Mouse (Mus musculus) stomach, postnatal 0 days (tissue): ENCODE measurements around the gene Fam76a. TPM values are rescaled to one million over a fixed set of nuclear protein-coding genes. Genes with fewer than 3 reads are reported as not detected.

ENCODE experiments used
- ATAC-seq: fragments of 200-750 bp; cut with Nextera tagmentation; 2 replicates; pipeline ENCODE4 v1.8.0; 2017; ENCODE audit not compliant: low FRiP score, low TSS enrichment
- DNase-seq: peaks from one replicate; pipeline ENCODE4 v3.0.0-alpha.2; 2016; ENCODE audit warnings: low spot score
- H3K27ac ChIP-seq: fragments of 300-500 bp; sonication (generic); replicated peaks from 2 replicates; pipeline ENCODE4 v1.5.1; 2014; ENCODE audit warnings: mild to moderate bottlenecking, control low read depth
- H3K27me3 ChIP-seq: fragments of 300-500 bp; sonication (generic); 2 replicates; pipeline ENCODE4 v1.6.1; 2014; ENCODE audit warnings: low read length; ENCODE audit not compliant: control insufficient read depth, insufficient read depth
- H3K36me3 ChIP-seq: fragments of 300-500 bp; sonication (generic); 2 replicates; pipeline ENCODE4 v1.6.1; 2014; ENCODE audit warnings: low read length, mixed read lengths; ENCODE audit not compliant: control insufficient read depth, insufficient read depth
- H3K4me1 ChIP-seq: fragments of 300-500 bp; sonication (generic); replicated peaks from 2 replicates; pipeline ENCODE4 v1.6.1; 2014; ENCODE audit warnings: antibody characterized with exemption; ENCODE audit not compliant: control insufficient read depth, insufficient read depth
- H3K4me2 ChIP-seq: fragments of 300-500 bp; sonication (generic); replicated peaks from 2 replicates; pipeline ENCODE4 v1.6.1; 2014; ENCODE audit warnings: low read depth, mild to moderate bottlenecking, control low read depth, moderate library complexity
- H3K4me3 ChIP-seq: fragments of 300-500 bp; sonication (generic); 2 replicates; pipeline ENCODE4 v1.5.1; 2014; ENCODE audit warnings: low read depth, low read length, control low read depth
- H3K9ac ChIP-seq: fragments of 300-500 bp; sonication (generic); 2 replicates; pipeline ENCODE4 v1.6.1; 2014; ENCODE audit warnings: mild to moderate bottlenecking, low read length, control low read depth, mixed read lengths
- H3K9me3 ChIP-seq: fragments of 300-500 bp; sonication (generic); 2 replicates; pipeline ENCODE4 v1.6.1; 2016; ENCODE audit warnings: low read length; ENCODE audit not compliant: control insufficient read depth
- CTCF ChIP-seq: IDR thresholded peaks from 2 replicates; pipeline ENCODE4 v1.5.1; 2016; ENCODE audit warnings: antibody characterized with exemption, low read depth, mild to moderate bottlenecking, moderate library complexity
- EP300 ChIP-seq: optimal IDR thresholded peaks from 2 replicates; pipeline ENCODE3; 2016; ENCODE audit warnings: antibody characterized with exemption
- WGBS: fragments of 180-500 bp; shearing (Covaris S2); extraction: QIAGEN DNeasy Blood & Tissue Kit; methylation state at CpG from one replicate; pipeline ENCODE4 v1.1.7; 2014; 5-methylcytosine and 5-hydroxymethylcytosine counted together
- polyA plus RNA-seq: library from polyadenylated mRNA; unstranded; fragments of >200 nt; fragmentation: Nextera tagmentation; extraction: Ambion mirVana; gene quantifications from 2 replicates; pipeline ENCODE4 v1.2.1, GENCODE M21; 2015

The Fam76a gene
- polyA plus RNA-seq, 1 experiment from 2014 or later: 34.3 TPM

DNA sequence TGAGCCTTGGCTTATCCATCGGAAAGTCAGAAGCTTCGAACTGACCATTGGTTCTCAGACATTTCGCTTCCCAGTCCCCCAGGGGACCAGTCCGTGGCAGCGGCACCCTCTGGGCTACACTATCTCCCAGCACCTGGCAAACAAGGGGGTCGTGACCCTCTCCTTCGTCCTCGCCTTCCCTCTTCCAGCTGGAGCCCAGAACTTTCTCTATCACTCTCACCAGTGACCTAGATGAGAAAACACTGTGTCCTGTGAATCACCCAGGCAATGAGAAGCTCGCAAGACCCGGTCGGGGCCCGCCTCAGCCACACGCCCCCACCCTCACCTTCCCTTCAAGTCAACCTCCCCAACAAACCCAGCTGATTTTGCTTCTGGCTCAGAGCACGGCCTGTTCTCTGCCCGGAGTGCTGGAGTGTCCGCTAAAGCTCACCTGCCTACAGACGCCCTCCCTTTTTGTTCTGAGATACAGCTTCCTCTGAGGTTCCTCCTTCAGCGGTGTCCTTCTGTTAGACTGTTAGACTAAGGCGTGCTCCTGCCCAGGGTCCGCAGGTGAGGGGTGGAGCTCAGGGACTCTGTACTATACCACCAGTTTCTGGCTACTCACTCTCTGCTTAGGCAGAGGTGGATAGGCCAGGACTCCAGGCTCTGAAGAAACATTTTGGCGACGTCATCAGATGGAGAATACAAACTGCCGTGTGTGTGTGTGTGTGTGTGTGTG lies 18.8 kb upstream of the Fam76a start:
- H3K4me2 ChIP-seq: no peak overlapping the region
- DNase-seq (peak; percentile 33), ATAC-seq (peak; percentile 43; the same call in 1 of the 2 replicates)
- no peak overlapping the region for H3K27ac ChIP-seq
- no peak overlapping the region for H3K9ac ChIP-seq
- H3K27me3 ChIP-seq: no peaks in the 10 kb centered on the region
- H3K36me3 ChIP-seq: no peaks in the 10 kb centered on the region
- no peak overlapping the region for H3K4me3 ChIP-seq
- 44% methylated on average over 23 of the region's 23 CpGs for WGBS
- TF ChIP-seq EP300 (no peak), CTCF (no peak)
- no peaks in the 10 kb centered on the region for H3K9me3 ChIP-seq
- H3K4me1 ChIP-seq: 0 out of 2 replicates have a peak, but pooled peaks cover 4% of the 10 kb centered on the region

DNA sequence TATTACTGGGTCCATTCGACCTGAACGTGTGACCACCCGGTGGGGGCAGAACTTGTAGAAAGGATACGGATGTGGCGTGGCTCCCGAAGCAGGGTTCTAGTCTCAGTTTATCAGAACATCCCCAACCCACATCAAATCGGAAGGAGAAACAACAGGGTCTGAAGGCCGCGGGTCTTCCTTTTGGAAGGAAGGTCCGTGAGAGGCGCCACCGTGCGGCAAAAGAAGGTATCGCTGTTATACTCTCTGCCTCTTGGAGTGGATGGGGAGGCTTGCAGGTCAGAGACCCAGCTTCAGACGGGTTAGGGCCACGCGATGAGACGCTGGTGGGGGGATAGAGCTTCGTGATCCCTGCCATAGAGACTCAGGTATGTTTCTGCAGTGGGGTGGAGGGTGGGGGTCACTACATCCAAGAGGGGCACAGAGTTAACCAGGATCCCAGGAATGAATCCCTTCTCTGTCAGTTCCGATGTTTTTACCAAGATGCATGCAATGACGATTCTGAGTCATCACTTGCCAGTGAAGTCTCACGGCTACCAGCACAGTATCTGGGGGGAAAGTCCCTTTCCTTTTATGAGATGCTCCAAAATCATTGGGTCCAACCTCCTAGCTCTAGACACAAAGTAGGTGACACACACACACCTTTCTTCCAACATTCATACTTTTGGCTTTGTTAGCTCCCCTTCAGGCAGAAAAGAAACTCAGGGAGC lies 17.2 kb upstream of the Fam76a start:
- ATAC-seq (no peak), DNase-seq (peak; percentile 70)
- H3K36me3 ChIP-seq: no peaks in the 10 kb centered on the region
- H3K27me3 ChIP-seq: no peaks in the 10 kb centered on the region
- peak; percentile 85 for TF ChIP-seq CTCF
- no peak for TF ChIP-seq EP300
- H3K4me1 ChIP-seq: no peaks in the 10 kb centered on the region
- H3K4me2 ChIP-seq: no peak overlapping the region
- 25% methylated on average over 22 of the region's 22 CpGs for WGBS
- no peak overlapping the region for H3K27ac ChIP-seq
- H3K4me3 ChIP-seq: no peak overlapping the region
- H3K9ac ChIP-seq: no peak overlapping the region
- no peaks in the 10 kb centered on the region for H3K9me3 ChIP-seq

DNA sequence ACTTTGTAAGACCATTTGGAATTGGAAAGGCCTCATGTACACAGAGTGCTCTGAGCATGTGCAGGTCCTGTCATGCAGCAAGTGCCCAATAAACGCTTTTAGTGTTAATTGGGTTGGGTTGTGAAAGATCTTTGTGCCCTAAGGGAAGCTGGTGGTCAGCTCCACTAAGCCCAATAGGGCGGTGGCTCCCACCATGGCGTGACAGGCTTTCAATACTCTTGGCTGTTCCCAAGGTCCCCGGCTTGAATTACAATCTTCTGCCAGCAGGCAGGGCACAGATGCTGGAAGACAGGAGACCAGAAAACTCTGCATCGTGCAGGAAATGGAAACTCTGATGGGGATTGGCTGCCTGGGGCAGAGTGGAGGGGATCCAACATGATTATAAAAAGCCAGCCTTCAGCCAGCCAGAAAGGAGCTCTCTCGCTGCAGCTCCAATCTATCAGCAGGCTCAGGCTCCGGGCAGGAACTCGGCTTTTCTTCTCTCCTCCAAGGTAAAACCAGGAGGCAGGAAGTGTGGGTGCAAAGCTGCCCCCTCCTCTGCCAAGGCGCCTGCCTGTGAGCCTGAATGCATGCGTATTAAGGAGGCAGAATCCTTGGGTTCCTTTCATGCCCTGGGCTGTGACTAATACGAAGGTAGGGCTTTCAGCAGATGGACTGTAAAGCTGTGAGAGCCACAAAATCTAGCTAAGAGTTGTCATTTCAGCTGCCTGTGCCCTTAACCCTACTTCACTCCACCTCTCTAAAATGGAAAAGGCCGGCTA lies 16.0 kb upstream of the Fam76a start:
- Histone ChIP-seq H3K36me3 (no peaks in the 10 kb centered on the region), H3K9me3 (no peaks in the 10 kb centered on the region), H3K27me3 (no peaks in the 10 kb centered on the region), H3K4me2 (peak overlapping the region; percentile 21), H3K4me3 (no peak overlapping the region), H3K9ac (0 out of 2 replicates have a peak overlapping the region, but pooled peaks have one; percentile 27), H3K27ac (peak overlapping the region; percentile 30; the same call in 1 of the 2 replicates), H3K4me1 (no peaks in the 10 kb centered on the region)
- TF ChIP-seq CTCF (no peak), EP300 (no peak)
- WGBS: 41% methylated on average over 12 of the region's 12 CpGs
- ATAC-seq (peak; percentile 15; the same call in 1 of the 2 replicates), DNase-seq (no peak)

DNA sequence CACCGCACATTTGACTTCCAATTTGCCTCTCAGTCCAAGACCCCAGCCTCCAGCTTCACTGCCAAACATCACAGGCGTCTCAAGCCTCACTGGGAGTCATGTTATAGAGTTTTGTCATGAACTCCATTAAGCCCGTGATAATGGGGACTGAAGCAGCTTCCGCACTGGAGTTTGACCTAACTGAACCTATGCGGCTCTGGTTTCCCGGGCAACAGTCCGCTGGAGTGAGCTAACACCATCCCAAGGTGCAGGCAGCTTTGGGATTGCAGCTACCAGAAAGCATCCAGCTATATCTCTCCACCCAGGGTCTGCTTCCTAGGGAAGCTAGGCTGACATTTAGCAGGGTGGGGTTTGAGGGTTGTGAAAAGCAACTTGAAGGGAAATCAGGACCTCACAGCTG lies 12.3 kb upstream of the Fam76a start:
- Histone ChIP-seq H3K4me2 (no peak overlapping the region), H3K27ac (no peak overlapping the region), H3K4me1 (no peaks in the 10 kb centered on the region), H3K4me3 (no peak overlapping the region), H3K9me3 (no peaks in the 10 kb centered on the region), H3K9ac (no peak overlapping the region), H3K27me3 (no peaks in the 10 kb centered on the region), H3K36me3 (no peaks in the 10 kb centered on the region)
- no peak for DNase-seq
- TF ChIP-seq EP300 (no peak), CTCF (no peak)
- 25% methylated on average over 7 of the region's 7 CpGs for whole genome bisulfite sequencing
- ATAC-seq: no peak

DNA sequence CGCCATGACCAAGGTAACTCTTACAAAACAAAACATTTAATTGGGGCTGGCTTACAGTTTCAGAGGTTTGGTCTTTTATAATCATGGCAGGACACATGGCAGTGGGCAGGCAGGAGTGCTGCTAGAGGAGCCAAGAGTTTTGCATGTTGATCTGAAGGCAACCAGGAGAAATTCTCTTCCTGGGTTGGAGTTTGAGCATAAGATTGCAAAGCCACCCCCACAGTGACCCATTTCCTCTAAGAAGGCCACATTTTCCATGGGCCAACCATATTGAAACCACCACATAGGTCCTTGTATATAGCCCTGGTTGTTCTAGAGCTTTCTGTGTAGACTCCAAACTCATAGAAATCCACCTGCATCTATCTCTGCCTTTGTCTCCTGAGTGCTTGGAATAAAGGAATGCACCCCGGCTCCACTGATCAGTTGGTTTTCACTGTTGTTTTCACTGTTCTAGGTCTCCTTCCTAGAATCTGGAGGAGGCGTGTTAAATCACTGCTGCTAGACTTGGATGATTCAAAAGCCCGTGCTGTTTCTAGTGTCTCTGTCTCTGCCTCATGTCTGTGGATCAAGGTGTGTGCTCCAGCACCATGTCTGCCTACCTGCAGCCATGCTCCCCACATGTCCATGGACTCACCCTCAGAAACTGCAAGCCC lies 10.5 kb upstream of the Fam76a start:
- no peak for DNase-seq
- H3K4me2 ChIP-seq: no peak overlapping the region
- no peaks in the 10 kb centered on the region for H3K36me3 ChIP-seq
- H3K4me3 ChIP-seq: no peak overlapping the region
- H3K4me1 ChIP-seq: no peaks in the 10 kb centered on the region
- H3K9ac ChIP-seq: no peak overlapping the region
- no peak for ATAC-seq
- H3K9me3 ChIP-seq: no peaks in the 10 kb centered on the region
- WGBS: 79% methylated on average over 4 of the region's 4 CpGs
- H3K27ac ChIP-seq: no peak overlapping the region
- TF ChIP-seq CTCF (no peak), EP300 (no peak)
- no peaks in the 10 kb centered on the region for H3K27me3 ChIP-seq
